Mouse (Mus musculus) MEL (cell line): ENCODE results near the gene Ssu2.

Experiments
- CHD1 ChIP-seq: IDR thresholded peaks from 2 replicates; pipeline ENCODE4 v1.6.1; 2012; ENCODE audit warnings: low read depth, mild to moderate bottlenecking, inconsistent platforms, low read length, improper control_type of control experiment
- CHD2 ChIP-seq: IDR thresholded peaks from 2 replicates; pipeline ENCODE4 v1.6.1; 2011; ENCODE audit warnings: low read length, improper control_type of control experiment
- CTCF ChIP-seq, 3 experiments: IDR thresholded peaks in 2 of 3; conservative IDR thresholded peaks in 1 of 3; 2 replicates each; pipeline ENCODE4 v1.5.1; 2011 to 2012; ENCODE audit warnings: low read length in 3 of 3, low read depth in 2 of 3, mild to moderate bottlenecking in 2 of 3, improper control_type of control experiment in 1 of 3, inconsistent platforms in 1 of 3, mixed read lengths in 1 of 3, moderate library complexity in 1 of 3; ENCODE audit not compliant: control insufficient read depth in 1 of 3, insufficient read depth in 1 of 3, poor library complexity in 1 of 3, severe bottlenecking in 1 of 3
- GATA1 ChIP-seq: IDR thresholded peaks from 2 replicates; pipeline ENCODE4 v1.6.1; 2011; ENCODE audit warnings: low read depth, low read length, improper control_type of control experiment
- MAFK ChIP-seq: IDR thresholded peaks from 2 replicates; pipeline ENCODE4 v1.6.1; 2011; ENCODE audit warnings: low read depth, mild to moderate bottlenecking, low read length, improper control_type of control experiment, borderline replicate concordance
- MXI1 ChIP-seq: IDR thresholded peaks from 2 replicates; pipeline ENCODE4 v1.6.1; 2011; ENCODE audit warnings: mild to moderate bottlenecking, low read depth, low read length, improper control_type of control experiment
- POLR2AphosphoS2 ChIP-seq: IDR thresholded peaks from 2 replicates; pipeline ENCODE4 v1.6.1; 2011; ENCODE audit warnings: low read length, improper control_type of control experiment
- USF1 ChIP-seq: IDR thresholded peaks from 2 replicates; pipeline ENCODE4 v1.6.1; 2014; ENCODE audit warnings: low read depth, mild to moderate bottlenecking, inconsistent platforms, low read length, improper control_type of control experiment, moderate library complexity

- TF ChIP-seq CTCF (IDR thresholded peaks at IDR 0.05 in 2 of 3, conservative IDR thresholded peaks at IDR 0.05 in 1 of 3; ENCODE audit: control insufficient read depth in 1 of 3, insufficient read depth in 1 of 3, low read depth in 2 of 3, low read length in 3 of 3, poor library complexity in 1 of 3, severe bottlenecking in 1 of 3) (no peak), CHD1 (no peak), GATA1 (no peak), MXI1 (no peak), USF1 (no peak), MAFK (no peak), POLR2AphosphoS2 (no peak), CHD2 (no peak)
Observed at GRCm38 (mm10) chr6:112320679-112321078, 67.1 kb downstream of the Ssu2 start.
